Mouse (Mus musculus): ENCODE measurements around the gene Plekhm2. TPM values are rescaled to one million over a fixed set of nuclear protein-coding genes. Genes with fewer than 3 reads are reported as not detected.

The Plekhm2 gene
- polyA plus RNA-seq, 1 experiment from 2014 or later, result 6.8 TPM

DNA sequence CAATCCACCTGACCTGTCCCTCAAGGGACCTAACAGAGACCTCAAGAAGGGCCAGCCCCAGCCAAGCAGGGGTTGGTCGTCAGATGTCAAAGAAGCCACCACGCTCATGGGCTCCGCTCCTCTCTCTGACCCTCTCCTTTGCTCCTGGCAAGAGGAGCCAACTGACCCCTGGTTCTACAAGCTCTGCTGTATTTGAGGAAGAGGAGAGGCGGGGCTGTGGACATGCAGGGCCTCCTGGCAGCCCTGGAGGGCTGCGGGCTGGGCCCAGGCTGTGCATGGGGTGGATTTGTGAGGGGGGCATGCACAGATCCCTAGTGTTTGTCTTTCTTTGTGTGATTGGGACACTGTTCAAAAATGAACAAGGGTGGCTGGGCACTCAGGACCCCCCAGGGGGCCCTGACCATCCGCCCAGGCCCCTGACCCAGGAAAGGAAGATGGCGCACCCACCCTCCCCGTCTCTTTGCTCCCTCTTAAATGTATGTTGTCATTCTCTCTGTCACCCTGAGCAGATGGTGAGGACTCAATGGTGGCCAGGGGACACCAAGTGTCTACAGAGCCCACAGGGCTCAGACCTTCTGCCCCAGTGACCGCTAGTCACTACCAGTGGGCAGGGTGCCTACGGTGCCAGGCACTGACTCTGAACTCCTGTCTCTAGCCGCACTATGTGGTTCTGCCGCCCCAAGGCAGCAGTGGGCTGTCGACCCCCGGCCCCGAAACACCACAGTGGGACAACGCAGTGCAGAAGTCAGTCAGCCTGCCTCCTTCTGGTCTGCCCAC lies 38.7 kb downstream of the Plekhm2 start:
- Histone ChIP-seq H3K4me2 (no peak overlapping the region), H3K27ac (no peak overlapping the region), H3K9me3 (replicated peaks) (no peaks in the 10 kb centered on the region), H3K9ac (no peak overlapping the region), H3K36me3 (peaks cover 57% of the 10 kb centered on the region), H3K27me3 (no peaks in the 10 kb centered on the region), H3K4me1 (peaks cover 21% of the 10 kb centered on the region), H3K4me3 (replicated peaks) (no peak overlapping the region)
- no peak for ATAC-seq (replicated peaks; ENCODE audit: low FRiP score)
- 89% methylated on average over 16 of the region's 16 CpGs for WGBS

DNA sequence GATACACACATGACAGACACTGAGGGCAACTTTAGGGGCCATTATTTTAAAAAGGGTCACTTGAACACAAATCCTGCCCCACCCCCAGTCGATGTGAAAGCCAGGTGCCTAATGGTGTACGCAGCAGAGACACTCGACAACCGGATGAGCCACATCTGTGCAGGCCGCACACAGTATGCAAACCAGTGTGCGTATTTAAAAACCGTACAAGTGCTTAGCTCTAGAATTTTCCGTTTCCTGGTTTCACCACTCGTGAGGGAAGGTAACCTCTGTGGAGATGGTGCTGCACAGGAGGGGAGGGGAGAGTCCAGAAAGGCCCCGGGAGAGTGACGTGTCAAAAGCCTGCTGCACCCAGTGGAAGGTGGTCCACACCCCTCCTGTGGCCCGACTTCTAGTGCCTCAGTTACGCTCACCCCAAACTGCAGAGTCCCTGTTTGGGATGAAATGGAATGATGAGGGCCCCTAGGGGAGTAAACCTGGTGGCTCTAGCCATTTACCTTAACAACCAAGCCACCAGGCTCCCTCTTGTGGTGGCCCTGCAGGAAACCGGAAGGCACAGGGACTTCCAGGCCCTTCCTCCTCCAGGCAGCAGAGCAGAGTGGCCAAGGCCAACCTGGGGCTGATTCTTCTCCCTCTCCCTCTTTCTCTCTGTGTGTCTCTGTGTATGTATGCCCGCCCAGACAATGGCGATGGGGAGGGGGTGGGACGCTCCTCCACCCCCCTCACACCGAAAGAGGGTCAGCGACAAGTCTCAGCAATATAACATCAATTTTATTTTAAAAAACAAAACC lies 39.5 kb downstream of the Plekhm2 start:
- ATAC-seq (replicated peaks; ENCODE audit: low FRiP score), result no peak
- Histone ChIP-seq H3K27ac (no peak overlapping the region), H3K9ac (no peak overlapping the region), H3K9me3 (replicated peaks) (no peaks in the 10 kb centered on the region), H3K4me3 (replicated peaks) (no peak overlapping the region), H3K27me3 (no peaks in the 10 kb centered on the region), H3K36me3 (peaks cover 49% of the 10 kb centered on the region), H3K4me2 (no peak overlapping the region), H3K4me1 (peaks cover 21% of the 10 kb centered on the region)
- WGBS, result 78% methylated on average over 19 of the region's 19 CpGs

DNA sequence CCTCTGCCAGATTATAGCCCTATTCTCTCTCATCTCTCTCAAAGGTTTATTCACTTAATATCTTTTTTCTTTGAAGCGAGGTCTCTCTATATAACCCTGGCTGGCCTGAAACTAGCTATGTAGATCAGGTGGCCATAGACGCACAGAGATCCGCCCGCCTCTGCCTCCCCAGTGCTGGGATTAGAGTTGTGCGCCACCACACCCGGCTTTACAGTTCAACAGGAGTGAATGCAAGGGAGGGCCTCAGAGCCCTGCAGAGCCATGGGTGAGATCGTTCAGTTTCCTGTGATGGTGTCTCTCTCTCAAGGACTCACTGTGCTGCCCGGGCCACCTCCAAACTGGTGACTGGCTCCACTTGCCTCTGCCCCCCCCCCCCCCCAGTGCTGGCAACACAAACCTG lies 40.6 kb downstream of the Plekhm2 start:
- Histone ChIP-seq H3K9ac (no peak overlapping the region), H3K4me2 (no peak overlapping the region), H3K36me3 (peaks cover 39% of the 10 kb centered on the region), H3K9me3 (replicated peaks) (no peaks in the 10 kb centered on the region), H3K4me3 (replicated peaks) (no peak overlapping the region), H3K27me3 (no peaks in the 10 kb centered on the region), H3K27ac (peak overlapping the region; percentile 27; the same call in 1 of the 2 replicates), H3K4me1 (peaks cover 21% of the 10 kb centered on the region)
- WGBS, result 88% methylated on average over 8 of the region's 8 CpGs
- ATAC-seq (replicated peaks; ENCODE audit: low FRiP score), result no peak

DNA sequence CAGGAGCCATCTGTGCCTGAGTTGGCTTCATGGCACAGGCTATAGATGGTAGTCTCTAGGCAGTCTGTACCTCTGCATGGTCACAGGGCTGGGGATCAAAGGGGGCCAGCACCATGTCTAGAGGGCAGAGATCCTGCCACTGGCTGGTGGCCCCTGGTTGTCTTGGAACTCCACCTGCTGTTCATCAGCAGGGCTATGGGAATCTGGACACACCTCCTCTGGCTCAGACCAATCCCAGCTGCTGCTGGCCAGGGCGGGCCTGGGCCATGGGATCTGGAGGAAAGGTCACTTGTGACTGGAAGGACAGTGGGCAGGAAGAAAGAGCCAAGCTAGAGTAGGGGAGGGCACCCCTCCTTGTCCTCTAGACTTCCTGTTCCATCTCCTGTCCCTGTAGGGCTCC lies 41.0 kb downstream of the Plekhm2 start, which contains the start of gene Slc25a34:
Gene Slc25a34 (minus strand): TSS at position 156 of the 400 bp plus-strand sequence.
- Histone ChIP-seq H3K4me3 (replicated peaks) (no peak within 1 kb of the TSS), H3K36me3 (peaks cover 34% of the 10 kb centered on the region), H3K4me2 (no peak within 1 kb of the TSS), H3K4me1 (peaks cover 25% of the 10 kb centered on the region), H3K27ac (peak within 1 kb of the TSS; percentile 27; the same call in 1 of the 2 replicates), H3K27me3 (no peaks in the 10 kb centered on the region), H3K9ac (no peak within 1 kb of the TSS), H3K9me3 (replicated peaks) (no peaks in the 10 kb centered on the region)
- WGBS, result 29% methylated on average over 1 of the region's 1 CpGs
- peak; percentile 43 for ATAC-seq (replicated peaks; ENCODE audit: low FRiP score)

DNA sequence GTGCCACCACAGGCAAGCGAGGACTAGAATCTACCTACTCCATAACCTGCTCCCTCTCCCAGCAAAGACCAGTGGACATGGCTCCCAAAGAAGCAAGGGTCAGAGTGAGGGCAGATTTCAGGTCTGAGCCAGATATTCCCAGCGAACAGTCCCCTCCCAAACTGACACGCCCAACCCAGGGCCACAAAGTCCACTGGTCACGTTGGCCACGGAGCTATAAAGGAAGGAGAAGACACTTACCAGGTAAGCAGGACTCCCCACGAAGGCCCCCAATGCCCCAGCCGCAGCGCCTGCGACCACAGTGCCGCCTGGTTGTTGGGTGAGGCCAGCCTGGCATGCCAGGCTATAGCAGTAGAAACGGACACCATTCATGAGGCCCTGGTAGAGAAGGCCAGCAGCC lies 41.7 kb downstream of the Plekhm2 start:
- no peak overlapping the region for H3K27ac ChIP-seq
- ATAC-seq (replicated peaks; ENCODE audit: low FRiP score), result no peak

DNA sequence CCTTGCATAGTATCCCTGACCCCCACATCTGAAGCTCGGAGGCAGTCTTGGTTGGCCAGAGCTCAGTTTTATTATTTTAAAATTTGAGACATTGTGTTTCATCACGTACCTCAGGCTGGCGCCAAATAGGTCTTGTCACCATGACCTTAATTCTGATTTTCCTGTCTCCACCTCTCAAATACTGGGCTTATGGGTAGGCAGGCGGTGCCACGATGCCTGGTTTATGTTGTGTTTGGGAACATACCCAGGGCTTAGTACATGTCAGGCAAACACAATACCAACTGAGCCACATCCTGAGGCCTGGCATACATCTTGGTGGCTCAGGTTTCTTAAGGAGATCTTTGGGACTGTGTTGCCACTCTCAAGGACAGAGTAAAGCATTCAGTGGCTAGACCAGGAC lies 42.1 kb downstream of the Plekhm2 start:
- Histone ChIP-seq H3K36me3 (peaks cover 23% of the 10 kb centered on the region), H3K27ac (no peak overlapping the region), H3K4me1 (peaks cover 34% of the 10 kb centered on the region), H3K4me2 (no peak overlapping the region), H3K9ac (no peak overlapping the region), H3K9me3 (replicated peaks) (no peaks in the 10 kb centered on the region), H3K27me3 (no peaks in the 10 kb centered on the region), H3K4me3 (replicated peaks) (no peak overlapping the region)
- ATAC-seq (replicated peaks; ENCODE audit: low FRiP score), result no peak
- whole genome bisulfite sequencing, result 63% methylated on average over 5 of the region's 5 CpGs

More for the DNA sequence above, 41.7 kb downstream of the Plekhm2 start:
- peaks cover 28% of the 10 kb centered on the region for H3K36me3 ChIP-seq
- peaks cover 29% of the 10 kb centered on the region for H3K4me1 ChIP-seq
- no peak overlapping the region for H3K9ac ChIP-seq
- H3K4me3 ChIP-seq (replicated peaks), result no peak overlapping the region
- no peak overlapping the region for H3K4me2 ChIP-seq
- 87% methylated on average over 11 of the region's 11 CpGs for WGBS
- H3K27me3 ChIP-seq, result no peaks in the 10 kb centered on the region
- no peaks in the 10 kb centered on the region for H3K9me3 ChIP-seq (replicated peaks)

DNA sequence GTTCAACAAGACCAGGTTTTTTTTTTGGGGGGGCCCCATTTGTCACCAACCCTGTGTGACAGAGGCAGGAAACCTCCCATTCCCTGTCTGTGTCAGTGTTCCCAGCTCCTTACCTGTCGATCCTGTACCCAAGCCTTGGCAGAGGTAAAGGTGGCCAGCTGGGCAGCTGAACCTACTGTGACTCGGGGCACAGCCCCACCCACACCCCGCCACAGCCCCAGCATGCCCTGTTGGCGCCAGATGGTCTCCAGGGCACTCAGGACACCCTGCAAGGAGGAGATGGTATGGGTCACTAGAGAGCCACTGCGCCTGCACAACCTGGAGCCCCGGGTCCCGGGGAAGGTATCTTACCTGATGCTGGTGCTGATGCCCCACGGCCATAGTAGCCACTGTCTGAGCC lies 42.6 kb downstream of the Plekhm2 start:
- no peak for ATAC-seq (replicated peaks; ENCODE audit: low FRiP score)
- WGBS, result 75% methylated on average over 8 of the region's 8 CpGs
- Histone ChIP-seq H3K4me3 (replicated peaks) (no peak overlapping the region), H3K36me3 (peaks cover 18% of the 10 kb centered on the region), H3K9ac (no peak overlapping the region), H3K27ac (no peak overlapping the region), H3K9me3 (replicated peaks) (no peaks in the 10 kb centered on the region), H3K4me1 (peaks cover 39% of the 10 kb centered on the region), H3K27me3 (no peaks in the 10 kb centered on the region), H3K4me2 (no peak overlapping the region)

DNA sequence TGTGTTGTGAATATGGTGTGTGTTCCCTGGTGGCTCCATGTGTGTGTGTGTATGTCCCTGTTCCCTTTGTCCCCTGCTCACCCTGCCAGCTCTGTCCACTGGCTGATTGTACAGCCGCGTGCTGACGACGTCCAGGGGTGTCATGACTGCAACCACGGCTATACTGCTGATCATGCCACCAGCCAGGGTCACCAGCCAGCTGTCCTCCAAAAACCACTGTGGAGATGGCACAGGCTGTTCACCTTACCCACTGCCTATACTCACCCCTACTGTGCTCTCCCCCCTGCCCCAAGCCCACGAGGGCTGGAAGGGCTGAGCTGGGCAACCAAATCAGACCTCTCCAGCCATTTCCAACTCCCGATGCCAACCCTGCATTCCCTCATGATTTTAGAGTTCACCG lies 43.4 kb downstream of the Plekhm2 start:
- no peak for ATAC-seq (replicated peaks; ENCODE audit: low FRiP score)
- Histone ChIP-seq H3K4me1 (peaks cover 40% of the 10 kb centered on the region), H3K27ac (no peak overlapping the region), H3K9ac (no peak overlapping the region), H3K9me3 (replicated peaks) (no peaks in the 10 kb centered on the region), H3K36me3 (peaks cover 10% of the 10 kb centered on the region), H3K4me2 (no peak overlapping the region), H3K4me3 (replicated peaks) (no peak overlapping the region), H3K27me3 (no peaks in the 10 kb centered on the region)
- 81% methylated on average over 8 of the region's 8 CpGs for WGBS

DNA sequence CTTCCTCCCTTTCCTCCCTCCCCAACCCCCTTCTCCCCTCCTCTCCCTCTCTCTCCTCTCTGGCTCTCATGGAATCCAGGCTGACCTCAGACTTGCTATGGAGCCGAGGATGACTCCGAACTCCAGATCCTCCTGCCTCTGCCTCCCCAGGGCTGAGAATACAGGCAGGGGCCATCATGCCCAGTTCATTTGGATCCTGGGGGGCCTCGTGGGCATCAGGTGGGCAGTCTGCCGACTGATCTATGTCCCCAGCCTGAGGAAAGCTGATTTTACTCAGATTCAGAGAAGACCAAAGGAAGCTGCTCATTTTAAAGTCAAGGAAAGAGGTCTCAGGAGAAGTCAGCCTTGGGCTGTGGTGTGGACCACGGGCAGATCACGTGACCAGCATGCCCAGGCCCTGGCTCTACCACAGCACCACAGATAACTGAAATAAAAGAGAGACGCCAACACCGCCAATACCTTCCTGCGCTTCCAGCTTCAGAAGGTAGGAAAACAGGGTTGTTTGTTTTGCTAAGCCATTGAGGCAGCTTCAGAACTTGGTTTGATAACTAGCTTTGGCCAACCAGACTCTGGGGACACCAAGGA lies 45.3 kb downstream of the Plekhm2 start:
- no peak overlapping the region for H3K27ac ChIP-seq
- WGBS, result 81% methylated on average over 9 of the region's 9 CpGs
- no peak overlapping the region for H3K4me2 ChIP-seq
- H3K27me3 ChIP-seq, result no peaks in the 10 kb centered on the region
- ATAC-seq (replicated peaks; ENCODE audit: low FRiP score), result no peak
- H3K36me3 ChIP-seq, result no peaks in the 10 kb centered on the region
- no peak overlapping the region for H3K9ac ChIP-seq
- H3K4me1 ChIP-seq, result peaks cover 39% of the 10 kb centered on the region
- no peaks in the 10 kb centered on the region for H3K9me3 ChIP-seq (replicated peaks)
- H3K4me3 ChIP-seq (replicated peaks), result no peak overlapping the region

DNA sequence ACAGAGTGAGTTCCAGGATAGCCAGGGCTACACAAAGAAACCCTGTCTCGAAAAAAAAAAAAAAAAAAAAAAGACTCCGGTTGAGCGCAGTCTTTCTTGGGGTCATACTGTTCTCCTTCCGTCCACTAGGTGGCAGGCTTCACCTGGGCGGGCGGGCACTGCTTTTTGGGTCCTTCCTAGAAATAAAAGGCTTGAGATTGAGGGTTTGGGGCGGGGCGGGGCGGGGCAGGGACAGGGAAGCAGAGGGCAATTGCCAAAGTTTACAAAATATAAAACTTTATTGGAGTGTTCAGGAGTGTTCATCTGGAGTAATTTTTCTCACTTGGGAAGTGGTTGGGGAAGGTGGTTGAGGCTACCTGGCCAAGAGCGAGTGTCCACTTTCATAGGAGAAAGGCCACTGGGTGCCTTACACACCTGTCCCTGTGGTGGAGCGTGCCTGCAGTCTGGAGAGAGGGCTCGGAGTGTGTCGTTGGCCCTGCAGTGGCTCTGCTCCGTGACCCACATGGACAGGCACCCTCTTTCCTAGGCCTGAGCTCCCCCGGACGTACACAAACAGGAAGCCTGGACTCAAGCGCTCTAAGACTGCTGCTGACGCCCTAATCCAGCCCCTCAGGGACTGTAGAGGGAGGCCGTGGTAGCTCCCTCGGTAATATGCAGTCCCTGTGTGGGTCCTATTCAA lies 46.0 kb downstream of the Plekhm2 start, which contains the start of gene Tmem82:
Gene Tmem82 (minus strand): TSS at position 69 of the 679 bp plus-strand sequence.
- 0 out of 2 replicates have a peak within 1 kb of the TSS, but pooled peaks have one; percentile 32 for H3K27ac ChIP-seq
- peaks cover 35% of the 10 kb centered on the region for H3K4me1 ChIP-seq
- H3K4me2 ChIP-seq, result peak within 1 kb of the TSS; percentile 67
- H3K27me3 ChIP-seq, result no peaks in the 10 kb centered on the region
- 21% methylated on average over 20 of the region's 20 CpGs for WGBS
- no peaks in the 10 kb centered on the region for H3K9me3 ChIP-seq (replicated peaks)
- H3K36me3 ChIP-seq, result no peaks in the 10 kb centered on the region
- peak within 1 kb of the TSS; percentile 54 for H3K9ac ChIP-seq
- H3K4me3 ChIP-seq (replicated peaks), result peak within 1 kb of the TSS; percentile 39
- no peak for ATAC-seq (replicated peaks; ENCODE audit: low FRiP score)

DNA sequence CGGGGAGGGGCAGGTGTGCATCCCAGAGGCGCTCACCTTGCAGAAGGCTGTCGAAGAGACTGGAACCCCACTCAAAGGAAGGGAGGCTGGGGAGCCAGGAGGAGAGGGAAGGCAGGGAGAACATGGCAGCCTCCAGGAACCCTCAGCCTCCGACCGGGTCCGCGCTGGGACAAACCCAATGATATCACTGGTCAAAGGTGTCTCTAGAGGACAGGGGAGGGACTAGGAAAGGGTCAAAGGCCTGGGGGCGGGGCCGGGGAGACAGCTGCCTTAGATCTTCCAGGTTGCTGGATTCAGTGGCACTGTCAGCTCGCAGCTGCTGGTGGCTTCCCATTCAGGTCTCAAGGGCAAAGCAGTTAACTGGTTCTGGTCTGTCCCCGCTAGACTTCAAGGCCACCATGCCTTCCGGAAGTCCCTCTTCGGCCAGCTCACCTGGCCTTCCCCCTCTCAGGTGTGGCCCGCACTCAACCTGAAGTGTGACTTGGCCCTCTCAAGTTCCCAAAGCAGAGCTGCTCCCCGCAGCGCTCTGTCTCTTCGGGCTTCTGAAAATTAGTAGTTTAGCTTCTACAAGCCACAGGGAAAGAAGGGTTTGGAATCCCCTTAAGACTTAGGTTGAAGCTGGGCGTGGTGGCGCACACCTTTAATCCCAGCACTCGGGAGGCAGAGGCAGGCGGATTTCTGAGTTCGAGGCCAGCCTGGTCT lies 46.7 kb downstream of the Plekhm2 start:
- Histone ChIP-seq H3K36me3 (no peaks in the 10 kb centered on the region), H3K4me3 (replicated peaks) (peak overlapping the region; percentile 39), H3K4me1 (peaks cover 29% of the 10 kb centered on the region), H3K27me3 (no peaks in the 10 kb centered on the region), H3K9me3 (replicated peaks) (no peaks in the 10 kb centered on the region), H3K9ac (peak overlapping the region; percentile 54), H3K27ac (0 out of 2 replicates have a peak overlapping the region, but pooled peaks have one; percentile 32), H3K4me2 (peak overlapping the region; percentile 67)
- ATAC-seq (replicated peaks; ENCODE audit: low FRiP score), result peak; percentile 44
- 13% methylated on average over 22 of the region's 22 CpGs for WGBS

Measured in kidney, embryonic 15.5 days (tissue).